ENCODE assay signal across 9 mouse cellular contexts in genomic region chr10:117717583-117717982, GRCm38 (mm10). TPM values are rescaled to one million over a fixed set of nuclear protein-coding genes. Genes with fewer than 3 reads are reported as not detected.
DNase-seq lines count a peak whose midpoint lies in the region; ATAC-seq and TF ChIP-seq lines count a peak whose summit lies in the region.
"Had no signal": no experiment of that assay in that cellular context is flagged by ENCODE, and none has a peak within 500 bp of the region (broad histone marks: within the 10 kb centered on the region; RNA-seq: fewer than 3 reads in every experiment).

No protein-coding gene starts in this region.

- no peaks in the 10 kb centered on the region for H3K9me3 ChIP-seq in E14TG2a.4 (ENCODE audit: low read length)
- no peaks in the 10 kb centered on the region for H3K9me3 ChIP-seq in midbrain, embryonic 16.5 days (replicated peaks; ENCODE audit: control insufficient read depth, low read length, poor library complexity, severe bottlenecking)
- no peaks in the 10 kb centered on the region for H3K9me3 ChIP-seq in midbrain, embryonic 15.5 days
- H3K9me3 ChIP-seq: embryonic facial prominence, embryonic 15.5 days had no signal

- peak; percentile 69 for DNase-seq in adrenal gland, adult 8-10 months
- peak; percentile 47 to 64 for DNase-seq in heart, adult 2 months
- peak; percentile 78 for DNase-seq in kidney, postnatal 14 days
- peak; percentile 78 for DNase-seq in mesoderm, embryonic 11.5 days (ENCODE audit: low read depth, low spot score)
- no peak for DNase-seq in right cerebral cortex, postnatal 36 days (ENCODE audit: low spot score in 2 of 2)

- no peaks in the 10 kb centered on the region for H3K27me3 ChIP-seq in E14TG2a.4 (ENCODE audit: insufficient read depth, low read length)
- no peaks in the 10 kb centered on the region for H3K27me3 ChIP-seq in heart, adult 2 months (ENCODE audit: control insufficient read depth, insufficient read depth, low read length)
- H3K27me3 ChIP-seq in midbrain, embryonic 16.5 days (ENCODE audit: control insufficient read depth, insufficient read depth, low read depth, low read length): no peaks in the 10 kb centered on the region
- no peaks in the 10 kb centered on the region for H3K27me3 ChIP-seq in midbrain, embryonic 15.5 days (replicated peaks)
- H3K27me3 ChIP-seq: embryonic facial prominence, embryonic 15.5 days had no signal

- H3K79me2 ChIP-seq in heart, adult 2 months (replicated peaks; ENCODE audit: control insufficient read depth, insufficient read depth, low read length): no peaks in the 10 kb centered on the region

- no peak for ATAC-seq in midbrain, embryonic 16.5 days
- ATAC-seq in midbrain, embryonic 15.5 days (replicated peaks): no peak

- 0 out of 2 replicates have a peak overlapping the region, but pooled peaks have one; percentile 10 for H3K4me3 ChIP-seq in E14TG2a.4 (replicated peaks; ENCODE audit: low read length)
- H3K4me3 ChIP-seq in heart, adult 2 months: peak overlapping the region; percentile 3; the same call in 1 of the 2 replicates
- H3K4me3 ChIP-seq in midbrain, embryonic 16.5 days (ENCODE audit: low read depth, low read length): no peak overlapping the region
- H3K4me3 ChIP-seq in midbrain, embryonic 15.5 days: no peak overlapping the region
- H3K4me3 ChIP-seq: embryonic facial prominence, embryonic 15.5 days had no signal

- no peak for TF ChIP-seq CTCF in E14TG2a.4 (conservative IDR thresholded peaks at IDR 0.05; ENCODE audit: low read length)
- TF ChIP-seq CTCF in heart, adult 2 months (IDR thresholded peaks at IDR 0.05): no peak

- peak overlapping the region; percentile 82 for H3K27ac ChIP-seq in heart, adult 2 months
- H3K27ac ChIP-seq in midbrain, embryonic 16.5 days (ENCODE audit: low read length): no peak overlapping the region
- H3K27ac ChIP-seq in midbrain, embryonic 15.5 days: no peak overlapping the region

- no peak for TF ChIP-seq POLR2A in heart, adult 2 months (IDR thresholded peaks at IDR 0.05; ENCODE audit: insufficient read depth, low read depth, low read length)

- no peak overlapping the region for H3K4me2 ChIP-seq in midbrain, embryonic 16.5 days (ENCODE audit: low read length)
- H3K4me2 ChIP-seq in midbrain, embryonic 15.5 days: no peak overlapping the region
- H3K4me2 ChIP-seq: embryonic facial prominence, embryonic 15.5 days had no signal

- intact Hi-C loops in heart, adult 2 months (cut with DNase I): no loop called here

- H3K4me1 ChIP-seq in E14TG2a.4 (replicated peaks; ENCODE audit: low read depth, low read length): peaks cover 73% of the 10 kb centered on the region
- H3K4me1 ChIP-seq in heart, adult 2 months (ENCODE audit: control insufficient read depth, insufficient read depth, low read length): peaks cover 5% of the 10 kb centered on the region
- no peaks in the 10 kb centered on the region for H3K4me1 ChIP-seq in midbrain, embryonic 16.5 days (ENCODE audit: control insufficient read depth, insufficient read depth, low read length)
- H3K4me1 ChIP-seq in midbrain, embryonic 15.5 days: no peaks in the 10 kb centered on the region

- under 1% methylated on average over 4 of the region's 4 CpGs for WGBS in heart, adult 2 months
- 16% methylated on average over 4 of the region's 4 CpGs for WGBS in midbrain, embryonic 16.5 days
- WGBS in midbrain, embryonic 15.5 days: 14% methylated on average over 4 of the region's 4 CpGs

- no peak overlapping the region for H3K9ac ChIP-seq in heart, adult 2 months (ENCODE audit: low read depth, low read length)
- no peak overlapping the region for H3K9ac ChIP-seq in midbrain, embryonic 16.5 days (ENCODE audit: low read depth, low read length)
- no peak overlapping the region for H3K9ac ChIP-seq in midbrain, embryonic 15.5 days
- H3K9ac ChIP-seq: embryonic facial prominence, embryonic 15.5 days had no signal

- TF ChIP-seq EP300 in heart, adult 2 months (IDR thresholded peaks at IDR 0.05; ENCODE audit: insufficient read depth, low read depth, low read length): 0 out of 2 replicates have a peak, but pooled peaks have one; percentile 13

- H3K36me3 ChIP-seq in E14TG2a.4 (ENCODE audit: insufficient read depth, low read length): no peaks in the 10 kb centered on the region
- no peaks in the 10 kb centered on the region for H3K36me3 ChIP-seq in heart, adult 2 months (ENCODE audit: control insufficient read depth, insufficient read depth, low read length)
- H3K36me3 ChIP-seq in midbrain, embryonic 16.5 days (ENCODE audit: control insufficient read depth, insufficient read depth, low read length): no peaks in the 10 kb centered on the region
- H3K36me3 ChIP-seq in midbrain, embryonic 15.5 days (replicated peaks): no peaks in the 10 kb centered on the region
- H3K36me3 ChIP-seq: embryonic facial prominence, embryonic 15.5 days had no signal

RNA-seq across cellular contexts. Expression of gene Mdm2, which starts 7.0 kb away (rescaled TPM):
- 10 to 100 TPM; 51.0 to 82.1 (median 68.5) TPM for total RNA-seq in adrenal gland, adult 8-10 months (2022)
- total RNA-seq in heart, adult 2 months (2021): 10 to 100 TPM; 50.1 to 51.8 TPM
- polyA plus RNA-seq in heart, adult 2 months (2012; rRNA removed): 24.5 and 36.2 TPM in 2 replicates
- polyA plus RNA-seq in midbrain, embryonic 16.5 days (2015; fragmentation: Nextera tagmentation; extraction: Ambion mirVana): 53.1 and 55.7 TPM in 2 replicates
- 49.8 and 58.2 TPM in 2 replicates for polyA plus RNA-seq in midbrain, embryonic 15.5 days (2015; fragmentation: Nextera tagmentation; extraction: Ambion mirVana)

RNA-seq across cellular contexts. Expression of gene Slc35e3, which starts 28.6 kb away (rescaled TPM):
- total RNA-seq in adrenal gland, adult 8-10 months (2022): 10 to 100 TPM; 16.6 to 24.2 (median 20.5) TPM
- 1 to 10 TPM; 7.4 to 8.0 TPM for total RNA-seq in heart, adult 2 months (2021)
- polyA plus RNA-seq in heart, adult 2 months (2012; rRNA removed): 5.7 and 9.2 TPM in 2 replicates
- 34.4 and 34.8 TPM in 2 replicates for polyA plus RNA-seq in midbrain, embryonic 16.5 days (2015; fragmentation: Nextera tagmentation; extraction: Ambion mirVana)
- polyA plus RNA-seq in midbrain, embryonic 15.5 days (2015; fragmentation: Nextera tagmentation; extraction: Ambion mirVana): 34.4 and 37.1 TPM in 2 replicates

Comparison
In these comparisons a context has a peak if more than half of its experiments do, and no peak if none do; other contexts are left out.
1. H3K4me3 ChIP-seq: peak in E14TG2a.4 (single experiment) and heart, adult 2 months (single experiment); none in midbrain, embryonic 16.5 days (single experiment) and midbrain, embryonic 15.5 days (single experiment).
2. DNase-seq: peak in adrenal gland, adult 8-10 months (single experiment), heart, adult 2 months (2 of 2), kidney, postnatal 14 days (single experiment) and mesoderm, embryonic 11.5 days (single experiment); none in right cerebral cortex, postnatal 36 days (0 of 2).